Mouse (Mus musculus): ENCODE measurements around the gene Akap7.

DNA sequence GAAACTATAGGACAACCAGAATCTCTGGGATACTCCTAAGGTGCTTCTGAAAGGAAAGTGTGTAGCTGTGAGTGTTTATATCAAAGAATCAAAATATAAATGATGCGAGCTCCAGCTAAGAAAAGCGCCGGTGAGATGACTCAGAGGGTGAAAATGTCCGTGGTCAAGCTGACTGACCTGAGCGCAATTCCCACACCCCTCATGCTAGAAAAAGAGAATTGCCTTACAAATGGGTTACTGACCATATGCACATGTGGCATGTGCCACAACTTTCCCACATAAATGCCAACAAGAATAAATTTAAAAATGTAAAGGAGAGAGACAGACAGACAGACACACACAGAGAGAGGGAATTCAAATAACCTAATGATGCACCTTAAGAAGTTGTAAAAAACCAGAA is 33.0 kb upstream of the Akap7 start:
- TF ChIP-seq POLR2A (IDR thresholded peaks at IDR 0.05; ENCODE audit: control insufficient read depth in 1 of 2, insufficient read depth in 1 of 2, low read depth in 1 of 2, low read length in 2 of 2, poor library complexity in 1 of 2) (no peak), EP300 (IDR thresholded peaks at IDR 0.05; ENCODE audit: low read depth in 1 of 2, low read length in 2 of 2) (no peak), MAZ (IDR thresholded peaks at IDR 0.05; ENCODE audit: low read depth, low read length) (no peak), POLR2AphosphoS2 (IDR thresholded peaks at IDR 0.05; ENCODE audit: low read length) (no peak), CTCF (IDR thresholded peaks at IDR 0.05 in 2 of 3, conservative IDR thresholded peaks at IDR 0.05 in 1 of 3; ENCODE audit: control insufficient read depth in 1 of 3, insufficient read depth in 1 of 3, low read depth in 2 of 3, low read length in 3 of 3, poor library complexity in 1 of 3, severe bottlenecking in 1 of 3) (no peak)
